Mouse (Mus musculus): ENCODE results near the gene Dffa. TPM values are rescaled to one million over a fixed set of nuclear protein-coding genes. Genes with fewer than 3 reads are reported as not detected.
"Not testable (repeated sequence)": the region's sequence is repeated elsewhere in the genome, so short reads cannot be mapped to it uniquely, and the experiment has no call there.

The Dffa gene
- total and polyA plus RNA-seq, 3 experiments: 12.6 to 23.1 (median 12.7) TPM

DNA sequence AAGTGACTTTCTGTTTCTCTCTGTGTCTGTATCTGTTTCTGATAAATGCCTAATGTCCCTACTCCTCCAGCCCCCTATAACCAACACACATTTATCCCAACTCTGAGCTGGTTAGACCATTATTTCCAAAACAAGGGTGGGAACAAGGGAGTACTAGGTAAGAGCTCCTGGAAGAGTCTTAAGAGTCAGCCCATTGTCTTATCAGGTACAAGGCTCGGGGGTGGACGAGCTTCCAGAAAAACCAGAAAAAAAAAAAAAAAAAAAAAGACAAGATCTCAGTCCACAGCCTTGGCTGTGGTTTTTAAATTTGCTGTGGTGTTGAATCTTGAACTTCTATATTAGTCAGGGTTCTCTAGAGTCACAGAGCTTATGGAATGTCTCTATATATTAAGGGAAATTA, 64.1 kb downstream of the Dffa start:
- Histone ChIP-seq H3K36me3 (replicated peaks) (peaks cover 35% of the 10 kb centered on the region), H3K4me3 (ENCODE audit: low read depth, low read length) (peak overlapping the region; percentile 96; the same call in 1 of the 2 replicates), H3K9me3 (replicated peaks) (no peaks in the 10 kb centered on the region), H3K4me1 (ENCODE audit: insufficient read depth, low read depth, low read length) (peaks cover 75% of the 10 kb centered on the region), H3K27me3 (ENCODE audit: insufficient read depth, low read length) (no peaks in the 10 kb centered on the region)
- ATAC-seq (ENCODE audit: extremely low read depth, insufficient number of reproducible peaks, low FRiP score, poor library complexity, severe bottlenecking) (no peak), DNase-seq (ENCODE audit: low spot score) (no peak)
- TF ChIP-seq CTCF (IDR thresholded peaks at IDR 0.05; ENCODE audit: low read depth, low read length) (no peak), GATA2 (IDR thresholded peaks at IDR 0.05; ENCODE audit: borderline replicate concordance, low read depth, low read length) (no peak), GATA1 (IDR thresholded peaks at IDR 0.05; ENCODE audit: borderline replicate concordance, low read length) (no peak), TAL1 (conservative IDR thresholded peaks at IDR 0.05; ENCODE audit: low read depth, low read length) (no peak), POLR2AphosphoS5 (IDR thresholded peaks at IDR 0.05; ENCODE audit: insufficient replicate concordance, low read depth, low read length) (no peak)

GRCm38 (mm10) chr4:149169926-149170325, 66.0 kb downstream of the Dffa start:
- DNase-seq (ENCODE audit: low spot score); ATAC-seq (ENCODE audit: extremely low read depth, insufficient number of reproducible peaks, low FRiP score, poor library complexity, severe bottlenecking); H3K4me3 ChIP-seq (ENCODE audit: low read depth, low read length); H3K9me3 ChIP-seq (replicated peaks); H3K27me3 ChIP-seq (ENCODE audit: insufficient read depth, low read length): not testable (repeated sequence)
- peaks cover 61% of the 10 kb centered on the region for H3K4me1 ChIP-seq (ENCODE audit: insufficient read depth, low read depth, low read length)
- peaks cover 16% of the 10 kb centered on the region for H3K36me3 ChIP-seq (replicated peaks)

Other genes with a start within 250 kb of the Dffa start
- 21.1 and 24.9 TPM in 2 replicates for gene Pex14, start 4.3 kb upstream of the Dffa start, total RNA-seq (2014; fragmentation: Nextera tagmentation)
- 13.3 and 17.5 TPM in 2 replicates for gene Pex14, start 4.3 kb upstream of the Dffa start, total RNA-seq (2017)
- 43.4 and 47.5 TPM in 2 replicates for gene Pex14, start 4.3 kb upstream of the Dffa start, polyA plus RNA-seq (2012)
- 1.8 TPM in 1 of 2 replicates, not detected in the other for gene Cort, start 22.6 kb downstream of the Dffa start, total RNA-seq (2014; fragmentation: Nextera tagmentation)
- 0.44 TPM in 1 of 2 replicates, not detected in the other for gene Cort, start 22.6 kb downstream of the Dffa start, total RNA-seq (2017)
- 8.2 and 9.2 TPM in 2 replicates for gene Cort, start 22.6 kb downstream of the Dffa start, polyA plus RNA-seq (2012)
- 7.6 and 7.7 TPM in 2 replicates for gene Cenps, start 33.5 kb downstream of the Dffa start, total RNA-seq (2014; fragmentation: Nextera tagmentation)
- gene Cenps, start 33.5 kb downstream of the Dffa start, total RNA-seq (2017): 5.7 and 6.6 TPM in 2 replicates
- 22.3 and 24.6 TPM in 2 replicates for gene Cenps, start 33.5 kb downstream of the Dffa start, polyA plus RNA-seq (2012)
- 50.1 and 53.1 TPM in 2 replicates for gene Pgd, start 62.6 kb downstream of the Dffa start, total RNA-seq (2014; fragmentation: Nextera tagmentation)
- 58.2 and 68.0 TPM in 2 replicates for gene Pgd, start 62.6 kb downstream of the Dffa start, total RNA-seq (2017)
- gene Pgd, start 62.6 kb downstream of the Dffa start, polyA plus RNA-seq (2012): 143 and 171 TPM in 2 replicates
- gene Kif1b, start 203.5 kb downstream of the Dffa start, total RNA-seq (2014; fragmentation: Nextera tagmentation): 34.6 and 43.0 TPM in 2 replicates
- 32.7 and 32.9 TPM in 2 replicates for gene Kif1b, start 203.5 kb downstream of the Dffa start, total RNA-seq (2017)
- 2.6 and 3.6 TPM in 2 replicates for gene Kif1b, start 203.5 kb downstream of the Dffa start, polyA plus RNA-seq (2012)

Measured in G1E (cell line).